Mouse (Mus musculus) hematopoietic stem cell, adult 5-6 weeks (primary cell): Measurements from ENCODE around the gene Mpdz. TPM values are rescaled to one million over a fixed set of nuclear protein-coding genes. Genes with fewer than 3 reads are reported as not detected.

Source experiments
- ATAC-seq, 2 experiments: fragments of 125-278 bp in 1 of 2; replicated peaks in 1 of 2; 2 replicates each; pipeline ENCODE4 v1.8.0; 2016 to 2017; ENCODE audit warnings: inconsistent platforms in 2 of 2, mild to moderate bottlenecking in 2 of 2, moderate number of reproducible peaks in 2 of 2, low read depth in 1 of 2, moderate TSS enrichment in 1 of 2; ENCODE audit not compliant: low FRiP score in 2 of 2, poor library complexity in 2 of 2, severe bottlenecking in 2 of 2, insufficient read depth in 1 of 2, low TSS enrichment in 1 of 2
- total RNA-seq: library from RNA; stranded (forward); fragments of 172-1452, 232-1000 nt; gene quantifications from 2 replicates; pipeline ENCODE4 v1.2.3, GENCODE M21; 2017

Gene Mpdz
- total RNA-seq, 1 experiment from 2014 or later = 16.9 TPM

GRCm38 (mm10) chr4:81313246-81313645 is 129.4 kb downstream of the Mpdz start:
- no peak for ATAC-seq

DNA sequence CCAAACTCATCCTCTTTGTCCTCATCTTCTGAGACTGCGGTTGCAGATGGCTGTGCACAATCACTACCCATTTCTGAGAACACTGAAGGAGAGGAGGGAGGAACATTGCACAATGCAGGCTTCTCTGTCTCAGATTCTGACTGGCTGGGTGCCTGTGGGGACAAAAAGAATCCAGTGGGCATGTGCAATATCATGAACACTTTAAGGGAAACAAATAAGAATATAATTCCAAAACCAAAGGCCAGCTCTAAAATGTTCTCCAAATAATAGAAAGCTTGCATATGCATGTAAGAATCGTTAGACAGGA is 132.5 kb downstream of the Mpdz start:
- ATAC-seq = no peak

DNA sequence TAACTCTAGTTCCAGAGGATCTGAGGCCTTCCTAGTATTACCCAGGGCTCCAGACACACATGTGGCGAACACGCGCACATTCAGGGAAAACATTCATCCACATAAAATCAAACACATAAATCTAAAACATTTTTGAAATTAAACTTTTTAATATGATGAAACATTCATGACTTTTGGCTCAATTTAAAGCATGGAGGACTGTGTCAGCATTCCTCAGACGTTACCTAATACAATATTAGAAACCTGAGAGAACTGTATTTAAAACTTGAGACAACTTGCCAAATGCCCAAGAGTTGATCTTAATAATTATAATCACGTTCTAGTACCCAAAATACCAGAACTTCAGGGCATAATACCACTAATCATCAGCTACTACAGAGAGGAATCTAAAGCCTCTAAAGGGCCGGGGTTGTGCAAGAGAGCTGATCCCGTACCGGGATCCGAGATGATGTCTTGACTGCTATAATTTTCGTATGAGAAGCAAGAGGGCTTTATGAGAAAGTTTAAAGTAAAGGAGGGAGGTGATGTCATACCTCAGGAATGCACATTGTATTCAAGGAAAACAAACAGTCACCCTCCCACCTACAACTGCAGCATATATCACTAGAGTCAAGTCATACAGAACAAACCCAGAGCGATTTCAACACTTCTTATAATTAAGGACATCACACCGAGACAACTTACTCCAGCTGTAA is 133.0 kb downstream of the Mpdz start:
- no peak for ATAC-seq

GRCm38 (mm10) chr4:81307596-81308265 is 134.9 kb downstream of the Mpdz start:
- no peak for ATAC-seq

DNA sequence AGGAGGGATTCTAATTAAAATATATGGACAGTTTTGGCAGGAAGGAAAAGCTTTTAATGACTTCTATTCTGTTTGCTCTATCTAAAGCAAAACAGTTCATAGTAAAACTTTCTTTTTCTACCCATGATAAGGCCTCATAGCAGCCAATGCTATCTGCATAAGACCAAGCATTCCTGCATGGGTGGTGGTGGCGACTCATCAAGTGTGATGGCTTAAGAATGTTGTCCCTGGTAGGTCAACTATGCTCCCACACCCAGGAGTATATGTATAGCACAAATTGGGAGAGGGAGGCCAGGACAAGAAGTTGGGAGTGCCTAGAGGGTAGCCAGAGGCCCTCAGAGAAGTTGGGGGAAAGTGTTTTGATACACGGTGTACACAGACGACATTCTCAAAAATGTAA is 140.6 kb downstream of the Mpdz start:
- no peak for ATAC-seq

GRCm38 (mm10) chr4:81298384-81298783 is 144.2 kb downstream of the Mpdz start:
- ATAC-seq = no peak

DNA sequence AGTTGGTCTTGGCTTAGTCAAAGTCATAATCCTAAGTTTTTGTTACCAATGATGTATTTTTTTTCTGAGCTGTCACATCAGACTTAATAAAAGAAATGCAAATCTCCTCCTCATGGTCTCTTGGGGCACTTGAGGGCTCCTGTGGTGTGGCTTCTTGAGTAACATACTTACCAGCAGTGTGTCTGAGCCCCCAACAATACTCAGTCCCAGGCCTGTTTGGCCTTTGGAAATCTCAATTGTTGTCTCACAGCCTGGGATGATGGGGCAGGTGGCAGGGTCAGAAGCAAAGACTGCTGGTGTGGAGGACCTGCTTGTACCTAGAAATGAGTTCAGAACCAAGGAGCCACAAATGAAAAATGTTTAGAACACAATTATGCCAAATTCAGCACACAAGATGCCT is 149.3 kb downstream of the Mpdz start:
- no peak for ATAC-seq

DNA sequence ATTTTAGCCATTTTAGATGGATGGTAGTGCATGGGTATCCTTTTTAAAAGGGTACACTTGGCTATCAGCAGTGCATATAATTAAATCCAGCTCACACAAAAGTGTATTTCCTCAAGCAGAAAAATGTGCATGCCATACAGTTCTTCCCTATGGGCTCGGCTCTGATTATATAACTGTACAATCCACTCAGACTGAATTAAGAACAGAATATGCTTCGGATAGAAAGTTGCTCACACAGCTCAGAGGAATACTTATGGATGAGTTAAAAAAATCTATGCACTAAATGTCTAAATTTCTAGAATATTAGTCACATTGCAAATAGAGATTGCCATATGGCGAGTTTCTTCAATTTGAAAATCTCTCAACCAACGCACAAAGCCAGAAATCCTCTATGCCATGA is 157.1 kb downstream of the Mpdz start:
- ATAC-seq = no peak

DNA sequence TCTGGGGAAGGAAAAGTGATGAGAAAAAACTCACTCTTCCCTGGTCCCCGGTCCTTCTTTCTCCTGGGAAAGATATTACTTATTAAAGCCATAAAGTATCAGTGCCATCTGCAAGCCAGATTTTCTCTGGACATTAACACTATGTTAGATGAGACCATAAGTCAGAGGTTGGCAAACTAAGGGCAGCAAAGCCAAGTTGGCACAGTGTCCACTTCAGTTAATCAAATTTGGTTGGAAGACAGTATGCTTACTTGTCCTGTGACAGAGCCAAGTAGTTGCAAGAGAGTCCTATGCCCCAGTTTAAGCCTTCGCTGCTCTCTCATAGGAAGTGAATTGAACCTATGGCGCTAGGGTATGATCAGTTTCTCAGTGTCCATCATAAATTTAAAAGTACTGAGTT is 159.0 kb downstream of the Mpdz start:
- ATAC-seq = no peak

GRCm38 (mm10) chr4:81283081-81283480 is 159.5 kb downstream of the Mpdz start:
- ATAC-seq = no peak

DNA sequence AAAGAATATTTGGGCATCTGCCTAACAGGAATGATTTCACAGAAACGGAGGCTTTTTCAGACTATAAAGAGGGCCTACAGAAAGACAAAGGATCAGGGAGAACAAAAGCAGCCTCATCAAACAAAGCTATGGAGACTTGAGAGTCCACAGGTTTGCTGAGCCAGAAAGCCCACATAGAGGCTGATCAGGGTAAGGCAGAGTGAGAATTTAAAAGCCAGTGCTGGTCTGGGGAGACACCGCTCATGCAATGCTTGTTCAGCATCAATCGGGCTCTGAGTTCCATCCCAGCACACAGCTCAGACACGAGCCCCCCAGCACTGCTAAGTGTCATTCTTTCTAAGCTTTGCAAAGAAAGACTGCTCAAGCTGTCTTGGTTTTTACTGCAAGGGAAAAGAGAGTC is 162.5 kb downstream of the Mpdz start:
- ATAC-seq = no peak

DNA sequence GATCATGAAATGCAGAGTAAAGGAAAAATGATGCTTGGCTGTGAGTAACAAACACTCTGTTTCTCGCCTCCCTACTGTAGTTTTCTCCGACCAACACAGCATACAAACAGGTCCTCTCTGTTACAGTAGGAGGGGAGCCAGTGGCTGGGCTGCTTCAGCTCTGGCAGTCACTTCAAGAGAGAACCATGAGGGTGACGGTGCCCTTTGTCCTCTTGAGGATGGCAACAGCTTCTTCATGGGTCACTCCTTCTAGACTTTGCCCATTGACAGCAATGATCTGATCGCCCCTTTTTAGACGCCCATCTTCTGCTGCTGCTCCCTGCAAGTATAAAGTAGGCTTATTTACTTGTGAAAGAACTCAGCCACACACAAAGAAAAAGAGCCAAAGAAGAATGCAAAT is 163.2 kb downstream of the Mpdz start:
- no peak for ATAC-seq

GRCm38 (mm10) chr4:81275957-81276715 is 166.5 kb downstream of the Mpdz start:
- ATAC-seq = no peak

- ATAC-seq = no peak
Observed at GRCm38 (mm10) chr4:81273067-81273466, 169.5 kb downstream of the Mpdz start.

GRCm38 (mm10) chr4:81252859-81253780 is 189.5 kb downstream of the Mpdz start:
- ATAC-seq = no peak

DNA sequence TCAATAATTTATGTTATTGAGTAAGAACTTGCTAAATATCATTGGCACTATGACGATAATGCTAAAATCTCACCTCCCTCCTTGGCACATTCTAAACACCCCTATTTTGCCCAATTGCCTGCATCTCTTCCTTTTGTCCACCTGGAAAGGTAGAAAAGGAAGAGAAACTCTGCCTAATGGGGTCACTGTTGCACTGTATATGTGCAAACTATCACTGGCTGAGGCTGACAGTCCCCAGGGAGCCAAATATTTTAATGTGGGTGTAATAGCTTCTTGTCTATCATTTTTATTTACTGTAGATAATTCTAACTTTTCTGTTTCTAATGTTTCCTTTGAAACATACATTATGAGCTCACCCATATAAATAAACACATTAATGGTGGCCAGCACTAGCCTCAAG is 190.3 kb downstream of the Mpdz start:
- no peak for ATAC-seq

- ATAC-seq = peak in 1 of 2 experiments; percentile 60; a peak in 2 of 4 replicates
Observed at GRCm38 (mm10) chr4:81251934-81252333, 190.7 kb downstream of the Mpdz start.

DNA sequence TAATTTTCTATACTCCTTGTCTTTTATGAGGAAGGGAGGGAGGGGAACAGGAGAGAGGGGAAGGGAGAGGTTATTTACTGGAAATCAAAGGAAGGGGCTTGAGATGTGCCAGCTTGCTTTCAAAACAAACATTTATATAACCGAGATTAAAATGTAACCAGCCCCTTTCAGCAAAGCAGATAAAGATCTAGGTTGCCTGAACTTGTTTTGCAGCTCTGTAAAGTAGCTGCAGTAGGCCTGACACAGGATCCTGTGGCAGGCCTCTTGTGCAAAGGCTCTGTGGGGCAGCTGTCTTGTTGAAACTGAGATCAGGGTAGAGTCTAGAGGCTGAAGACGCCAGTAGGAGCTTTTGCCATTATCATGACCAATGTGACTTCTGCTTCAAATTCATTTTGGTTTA is 193.4 kb downstream of the Mpdz start:
- no peak for ATAC-seq
